Mouse (Mus musculus): ENCODE measurements around the gene Paf1.

Paf1 gene

GRCm38 (mm10) chr7:28435660-28436259 is 43.0 kb downstream of the Paf1 start:
- peak; percentile 25 for DNase-seq (ENCODE audit: inconsistent ontology term)

GRCm38 (mm10) chr7:28436271-28436904 is 43.6 kb downstream of the Paf1 start:
- DNase-seq (ENCODE audit: inconsistent ontology term): peak; percentile 100

- no peak for DNase-seq (ENCODE audit: inconsistent ontology term)
Observed at GRCm38 (mm10) chr7:28436932-28437570, 44.3 kb downstream of the Paf1 start, which contains the start of gene Gmfg. TSS of gene Gmfg (plus strand) at chr7:28437447.

GRCm38 (mm10) chr7:28437964-28438363 is 45.2 kb downstream of the Paf1 start:
- DNase-seq (ENCODE audit: inconsistent ontology term): no peak

GRCm38 (mm10) chr7:28438771-28439170 is 46.0 kb downstream of the Paf1 start:
- DNase-seq (ENCODE audit: inconsistent ontology term): no peak

- no peak for DNase-seq (ENCODE audit: inconsistent ontology term)
Observed at GRCm38 (mm10) chr7:28440739-28441138, 48.0 kb downstream of the Paf1 start.

- DNase-seq (ENCODE audit: inconsistent ontology term): no peak
Observed at GRCm38 (mm10) chr7:28441776-28442485, 49.2 kb downstream of the Paf1 start.

- no peak for DNase-seq (ENCODE audit: inconsistent ontology term)
Observed at GRCm38 (mm10) chr7:28442688-28443087, 49.9 kb downstream of the Paf1 start.

GRCm38 (mm10) chr7:28444344-28444974 is 51.7 kb downstream of the Paf1 start:
- no peak for DNase-seq (ENCODE audit: inconsistent ontology term)

GRCm38 (mm10) chr7:28446446-28446845 is 53.7 kb downstream of the Paf1 start:
- DNase-seq (ENCODE audit: inconsistent ontology term): peak; percentile 62

GRCm38 (mm10) chr7:28447101-28447830 is 54.5 kb downstream of the Paf1 start:
- peak; percentile 29 for DNase-seq (ENCODE audit: inconsistent ontology term)

GRCm38 (mm10) chr7:28447865-28448820 is 55.4 kb downstream of the Paf1 start:
- no peak for DNase-seq (ENCODE audit: inconsistent ontology term)
